8 mouse cellular contexts compared by ENCODE assay signal in genomic region chr12:80110546-80110870, GRCm38 (mm10). TPM values are rescaled to one million over a fixed set of nuclear protein-coding genes. Genes with fewer than 3 reads are reported as not detected.
DNase-seq lines count a peak whose midpoint lies in the region; ATAC-seq and TF ChIP-seq lines count a peak whose summit lies in the region.

No protein-coding gene starts in this region.

- peak overlapping the region; percentile 85 for H3K4me2 ChIP-seq in kidney, embryonic 14.5 days (replicated peaks; ENCODE audit: low read depth, low read length)
- peak overlapping the region; percentile 89 for H3K4me2 ChIP-seq in hindbrain, embryonic 14.5 days (replicated peaks)
- peak overlapping the region; percentile 97 for H3K4me2 ChIP-seq in midbrain, embryonic 15.5 days

- no peak for TF ChIP-seq CTCF in cortical plate, adult 2 months (IDR thresholded peaks at IDR 0.05; ENCODE audit: extremely low read depth, insufficient read depth, low read length)

- ATAC-seq in kidney, embryonic 14.5 days (ENCODE audit: low FRiP score, low TSS enrichment): no peak
- ATAC-seq in hindbrain, embryonic 14.5 days (ENCODE audit: low FRiP score): no peak
- no peak for ATAC-seq in midbrain, embryonic 15.5 days (replicated peaks)
- ATAC-seq in erythroid progenitor cell, adult 5-6 weeks (replicated peaks; ENCODE audit: low FRiP score, poor library complexity, severe bottlenecking): no peak
- ATAC-seq in megakaryocyte-erythroid progenitor cell, adult 5-6 weeks (replicated peaks; ENCODE audit: low FRiP score, low TSS enrichment, poor library complexity, severe bottlenecking): no peak

- peak overlapping the region; percentile 99 for H3K9ac ChIP-seq in kidney, embryonic 14.5 days (ENCODE audit: low read depth, low read length)
- peak overlapping the region; percentile 78 for H3K9ac ChIP-seq in hindbrain, embryonic 14.5 days
- peak overlapping the region; percentile 61 for H3K9ac ChIP-seq in midbrain, embryonic 15.5 days

- no peaks in the 10 kb centered on the region for H3K27me3 ChIP-seq in kidney, embryonic 14.5 days (ENCODE audit: control insufficient read depth, insufficient read depth, low read length)
- H3K27me3 ChIP-seq in hindbrain, embryonic 14.5 days (ENCODE audit: control insufficient read depth, insufficient read depth, low read length): peaks cover 29% of the 10 kb centered on the region
- peaks cover 16% of the 10 kb centered on the region for H3K27me3 ChIP-seq in midbrain, embryonic 15.5 days (replicated peaks)

- TF ChIP-seq POLR2A in cortical plate, adult 2 months (IDR thresholded peaks at IDR 0.05; ENCODE audit: extremely low read depth, insufficient read depth, low read length): no peak

- H3K27ac ChIP-seq in kidney, embryonic 14.5 days (ENCODE audit: low read depth, low read length): peak overlapping the region; percentile 98
- H3K27ac ChIP-seq in cortical plate, adult 2 months (ENCODE audit: insufficient read depth, low read length): 0 out of 2 replicates have a peak overlapping the region, but pooled peaks have one; percentile 53
- H3K27ac ChIP-seq in hindbrain, embryonic 14.5 days: peak overlapping the region; percentile 81
- peak overlapping the region; percentile 69 for H3K27ac ChIP-seq in midbrain, embryonic 15.5 days

- peak overlapping the region; percentile 99 for H3K4me3 ChIP-seq in kidney, embryonic 14.5 days (ENCODE audit: low read length)
- H3K4me3 ChIP-seq in cortical plate, adult 2 months (ENCODE audit: insufficient read depth, low read length): peak overlapping the region; percentile 65
- peak overlapping the region; percentile 63 for H3K4me3 ChIP-seq in hindbrain, embryonic 14.5 days (replicated peaks; ENCODE audit: low read length)
- peak overlapping the region; percentile 48 for H3K4me3 ChIP-seq in midbrain, embryonic 15.5 days

- no peaks in the 10 kb centered on the region; the same call in 1 of the 2 replicates for H3K4me1 ChIP-seq in kidney, embryonic 14.5 days (ENCODE audit: control insufficient read depth, insufficient read depth, low read length)
- H3K4me1 ChIP-seq in cortical plate, adult 2 months (ENCODE audit: control insufficient read depth, insufficient read depth, low read length): no peaks in the 10 kb centered on the region
- H3K4me1 ChIP-seq in hindbrain, embryonic 14.5 days (replicated peaks; ENCODE audit: control insufficient read depth, insufficient read depth, low read length): peaks cover 13% of the 10 kb centered on the region; the same call in 1 of the 2 replicates
- H3K4me1 ChIP-seq in midbrain, embryonic 15.5 days: peaks cover 32% of the 10 kb centered on the region

- DNase-seq in kidney, postnatal 14 days: no peak
- DNase-seq in hindbrain, embryonic 14.5 days (ENCODE audit: low spot score): no peak
- no peak for DNase-seq in left cerebral cortex, adult 11 months (ENCODE audit: low spot score)

- no peaks in the 10 kb centered on the region for H3K9me3 ChIP-seq in kidney, embryonic 14.5 days (ENCODE audit: control insufficient read depth, low read length)
- no peaks in the 10 kb centered on the region for H3K9me3 ChIP-seq in hindbrain, embryonic 14.5 days (ENCODE audit: control insufficient read depth, low read length)
- H3K9me3 ChIP-seq in midbrain, embryonic 15.5 days: no peaks in the 10 kb centered on the region

- under 1% methylated on average over 9 of the region's 9 CpGs for WGBS in kidney, embryonic 14.5 days
- WGBS in hindbrain, embryonic 14.5 days: 2% methylated on average over 9 of the region's 9 CpGs
- under 1% methylated on average over 9 of the region's 9 CpGs for WGBS in midbrain, embryonic 15.5 days

- peaks cover 36% of the 10 kb centered on the region for H3K36me3 ChIP-seq in kidney, embryonic 14.5 days (ENCODE audit: control insufficient read depth, insufficient read depth, low read length)
- peaks cover 10% of the 10 kb centered on the region; the same call in 1 of the 2 replicates for H3K36me3 ChIP-seq in hindbrain, embryonic 14.5 days (replicated peaks; ENCODE audit: control insufficient read depth, insufficient read depth)
- H3K36me3 ChIP-seq in midbrain, embryonic 15.5 days (replicated peaks): no peaks in the 10 kb centered on the region

RNA-seq across cellular contexts. Expression of gene Zfp36l1, which starts 2.3 kb away (rescaled TPM):
- 166 and 175 TPM in 2 replicates for polyA plus RNA-seq in kidney, embryonic 14.5 days (2014; fragmentation: Nextera tagmentation; extraction: Ambion mirVana)
- 21.8 and 23.3 TPM in 2 replicates for polyA plus RNA-seq in cortical plate, adult 2 months (2012; rRNA removed)
- polyA plus RNA-seq in hindbrain, embryonic 14.5 days (2014; fragmentation: Nextera tagmentation; extraction: Ambion mirVana): 47.7 and 48.8 TPM in 2 replicates
- polyA plus RNA-seq in midbrain, embryonic 15.5 days (2015; fragmentation: Nextera tagmentation; extraction: Ambion mirVana): 37.1 and 41.4 TPM in 2 replicates
- total RNA-seq in erythroid progenitor cell, adult 5-6 weeks (2015; ENCODE audit: low replicate concordance): 52.0 and 100 TPM in 2 replicates
- total RNA-seq in erythroid progenitor cell, adult 5-6 weeks (2017; ENCODE audit: low replicate concordance): 5.8 and 9.2 TPM in 2 replicates
- 76.1 and 121 TPM in 2 replicates for total RNA-seq in megakaryocyte-erythroid progenitor cell, adult 5-6 weeks (2014; fragmentation: Nextera tagmentation)
- total RNA-seq in megakaryocyte-erythroid progenitor cell, adult 5-6 weeks (2017): 12.4 and 18.5 TPM in 2 replicates

Comparison
In these comparisons a context has a peak if more than half of its experiments do, and no peak if none do; other contexts are left out.
1. H3K4me3 ChIP-seq: peak in every context shown above with its lines; median percentile 99 in kidney, embryonic 14.5 days; 65 in cortical plate, adult 2 months; 63 in hindbrain, embryonic 14.5 days; 48 in midbrain, embryonic 15.5 days.